Mouse (Mus musculus): Measurements from ENCODE around the gene Sct.

Gene Sct

GRCm38 (mm10) chr7:141278766-141279590 lies at the start of gene Sct:
Gene Sct (minus strand): TSS chr7:141279133.
- DNase-seq: no peak

GRCm38 (mm10) chr7:141328373-141328990 lies 49.5 kb upstream of the Sct start:
- DNase-seq: no peak

GRCm38 (mm10) chr7:141327469-141328372 lies 48.8 kb upstream of the Sct start, which contains the start of the genes Deaf1 and Tmem80:
Gene Deaf1 (minus strand): TSS chr7:141327690.
Gene Tmem80 (plus strand): TSS chr7:141327739.
- peak; percentile 97 for DNase-seq

GRCm38 (mm10) chr7:141326546-141327446 lies 47.9 kb upstream of the Sct start:
- peak; percentile 61 for DNase-seq

GRCm38 (mm10) chr7:141324686-141325085 lies 45.8 kb upstream of the Sct start:
- DNase-seq: no peak

GRCm38 (mm10) chr7:141319446-141319845 lies 40.5 kb upstream of the Sct start:
- DNase-seq: no peak

- no peak for DNase-seq
These were observed 38.7 kb upstream of the Sct start for GRCm38 (mm10) chr7:141317619-141318132.

- DNase-seq: peak; percentile 36
These were observed 37.0 kb upstream of the Sct start for GRCm38 (mm10) chr7:141315974-141316373.

- DNase-seq: no peak
These were observed 36.1 kb upstream of the Sct start for GRCm38 (mm10) chr7:141315076-141315475.

GRCm38 (mm10) chr7:141314416-141314815 lies 35.5 kb upstream of the Sct start:
- no peak for DNase-seq

- DNase-seq: no peak
These were observed 25.6 kb upstream of the Sct start for GRCm38 (mm10) chr7:141304537-141304936.

- no peak for DNase-seq
These were observed 23.9 kb upstream of the Sct start for GRCm38 (mm10) chr7:141302702-141303268.

GRCm38 (mm10) chr7:141301386-141301785 lies 22.5 kb upstream of the Sct start:
- DNase-seq: no peak

- DNase-seq: no peak
These were observed 20.2 kb upstream of the Sct start for GRCm38 (mm10) chr7:141299175-141299574.

GRCm38 (mm10) chr7:141297926-141298650 lies 19.2 kb upstream of the Sct start:
- no peak for DNase-seq

GRCm38 (mm10) chr7:141294479-141294878 lies 15.5 kb upstream of the Sct start:
- no peak for DNase-seq

GRCm38 (mm10) chr7:141293852-141294471 lies 15.0 kb upstream of the Sct start:
- no peak for DNase-seq

- no peak for DNase-seq
These were observed 13.9 kb upstream of the Sct start for GRCm38 (mm10) chr7:141292583-141293388.

GRCm38 (mm10) chr7:141291921-141292582 lies 13.1 kb upstream of the Sct start, which contains the start of gene Drd4:
Gene Drd4 (plus strand): TSS chr7:141292006.
- peak; percentile 35 for DNase-seq
